Mouse (Mus musculus) limb, embryonic 15.5 days (tissue): Measurements from ENCODE around the gene Bcap29. TPM values are rescaled to one million over a fixed set of nuclear protein-coding genes. Genes with fewer than 3 reads are reported as not detected.

Experiments used
- polyA plus RNA-seq: library from polyadenylated mRNA; unstranded; fragments of >200 nt; fragmentation: Nextera tagmentation; extraction: Ambion mirVana; gene quantifications from 2 replicates; pipeline ENCODE4 v1.2.1, GENCODE M21; 2015

Gene Bcap29
- polyA plus RNA-seq, 1 experiment from 2014 or later: 27.0 TPM

Other genes with a start within 250 kb of the Bcap29 start
- gene Slc26a3, start 243.8 kb downstream of the Bcap29 start, polyA plus RNA-seq: 0.29 and 0.38 TPM in 2 replicates
- 10.6 and 11.5 TPM in 2 replicates for gene Cbll1, start 135.0 kb downstream of the Bcap29 start, polyA plus RNA-seq
- 0.05 TPM in 1 of 2 replicates, not detected in the other for gene Slc26a4, start 74.7 kb downstream of the Bcap29 start, polyA plus RNA-seq
- gene Dus4l, start 20.2 kb upstream of the Bcap29 start, polyA plus RNA-seq: 10.1 and 12.2 TPM in 2 replicates
- gene Cog5, start 20.2 kb upstream of the Bcap29 start, polyA plus RNA-seq: 26.1 and 29.9 TPM in 2 replicates
- gene Gpr22, start 79.3 kb upstream of the Bcap29 start, polyA plus RNA-seq: 0.27 and 0.49 TPM in 2 replicates